Mouse (Mus musculus): ENCODE data around the gene Pcp4l1. TPM values are rescaled to one million over a fixed set of nuclear protein-coding genes. Genes with fewer than 3 reads are reported as not detected.
A peak's percentile ranks its signal among the peaks of the same experiment; 100 is the strongest.
"Not testable (repeated sequence)": the region's sequence is repeated elsewhere in the genome, so short reads cannot be mapped to it uniquely, and the experiment has no call there.

The Pcp4l1 gene
- total RNA-seq (2022): 10 to 100 TPM; 42.4 to 47.5 (median 44.4) TPM

DNA sequence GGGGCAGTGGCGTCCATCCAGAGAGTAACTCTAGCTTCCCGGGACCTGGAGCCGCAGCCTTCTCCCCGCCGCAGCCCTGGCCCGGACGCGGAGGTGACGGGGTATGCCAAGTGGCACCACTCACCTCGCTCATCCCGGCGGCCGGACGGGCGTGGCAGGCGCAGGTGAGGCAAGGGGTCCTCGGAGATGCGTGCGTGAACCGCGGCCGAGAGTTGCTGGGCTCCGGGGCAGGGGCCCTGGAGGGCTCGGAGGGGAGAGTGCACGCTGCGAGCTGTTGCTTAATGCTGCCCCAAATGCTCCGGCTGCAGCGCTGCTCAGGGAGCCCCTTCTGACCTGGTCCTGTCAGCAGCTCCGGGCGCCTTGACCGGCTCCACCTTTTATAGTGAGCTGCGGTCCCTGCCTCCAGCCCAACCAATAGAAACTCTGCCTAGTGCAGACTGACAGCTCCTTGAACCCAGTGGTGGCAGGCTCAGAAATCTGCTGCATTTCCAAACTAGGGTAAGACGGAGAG lies at the start of gene Pcp4l1:
Gene Pcp4l1 (minus strand): TSS at position 382 of the 511 bp plus-strand sequence.
- DNase-seq (ENCODE audit: low spot score in 2 of 2): peak; percentile 25 to 34

DNA sequence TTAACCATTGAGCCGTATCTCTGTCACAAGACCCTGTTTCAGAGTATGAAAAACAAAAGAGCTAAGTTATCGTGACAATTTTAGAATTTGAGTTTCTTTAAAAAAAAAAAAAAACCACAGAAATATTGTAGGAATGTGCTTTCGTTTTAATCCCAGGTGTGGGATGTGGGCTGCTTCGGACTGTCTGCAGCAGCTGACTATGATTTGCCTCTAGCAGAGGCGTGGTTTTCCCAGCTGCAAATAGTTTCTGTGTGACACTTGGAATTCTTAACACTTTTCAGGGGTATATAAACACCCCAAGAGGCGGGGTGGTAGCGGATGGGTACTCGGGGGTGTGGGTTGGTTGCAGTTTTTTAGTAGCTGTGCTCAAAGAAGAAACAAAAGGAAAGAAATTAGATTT lies 49.3 kb upstream of the Pcp4l1 start:
- no peak for DNase-seq (ENCODE audit: low spot score in 2 of 2)

DNA sequence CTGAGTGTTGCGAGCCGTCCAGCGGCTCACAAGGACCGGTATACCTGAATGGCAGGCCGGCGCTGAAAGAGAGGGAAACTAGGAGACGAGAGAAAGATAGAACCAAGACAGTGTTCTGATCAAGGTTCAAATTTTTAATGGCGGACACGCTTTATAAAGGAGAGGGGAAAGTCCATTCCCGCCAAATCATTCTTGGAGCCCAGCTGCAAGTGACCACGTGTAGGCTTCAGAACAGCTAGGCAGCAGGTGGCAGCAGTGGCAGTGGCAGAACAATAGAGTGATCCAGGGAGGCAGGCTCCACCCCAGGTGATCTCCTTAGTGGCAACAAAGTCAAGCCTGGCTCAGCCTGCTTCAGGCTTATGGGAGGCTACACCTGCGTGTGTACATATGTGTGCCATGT lies 45.9 kb upstream of the Pcp4l1 start:
- not testable (repeated sequence) for DNase-seq (ENCODE audit: low spot score in 2 of 2)

DNA sequence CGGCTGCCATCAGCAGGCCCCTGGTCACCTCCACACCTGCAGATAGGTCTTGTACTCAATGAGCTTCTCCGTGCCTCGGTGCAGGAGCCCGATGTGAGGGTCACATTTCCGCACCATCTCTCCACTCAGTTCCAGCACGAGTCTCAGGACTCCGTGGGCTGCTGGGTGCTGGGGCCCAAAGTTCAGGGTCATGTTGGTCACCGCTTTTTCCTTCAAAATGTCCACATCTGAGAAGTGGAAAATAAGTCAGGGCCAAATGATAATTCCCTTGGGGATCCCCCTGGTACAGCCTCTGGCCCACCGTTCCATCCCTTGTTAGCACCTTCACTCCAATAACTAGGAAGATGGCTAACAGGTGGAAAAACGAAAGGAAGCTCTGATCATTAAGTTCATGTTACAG lies 44.8 kb upstream of the Pcp4l1 start:
- no peak for DNase-seq (ENCODE audit: low spot score in 2 of 2)

DNA sequence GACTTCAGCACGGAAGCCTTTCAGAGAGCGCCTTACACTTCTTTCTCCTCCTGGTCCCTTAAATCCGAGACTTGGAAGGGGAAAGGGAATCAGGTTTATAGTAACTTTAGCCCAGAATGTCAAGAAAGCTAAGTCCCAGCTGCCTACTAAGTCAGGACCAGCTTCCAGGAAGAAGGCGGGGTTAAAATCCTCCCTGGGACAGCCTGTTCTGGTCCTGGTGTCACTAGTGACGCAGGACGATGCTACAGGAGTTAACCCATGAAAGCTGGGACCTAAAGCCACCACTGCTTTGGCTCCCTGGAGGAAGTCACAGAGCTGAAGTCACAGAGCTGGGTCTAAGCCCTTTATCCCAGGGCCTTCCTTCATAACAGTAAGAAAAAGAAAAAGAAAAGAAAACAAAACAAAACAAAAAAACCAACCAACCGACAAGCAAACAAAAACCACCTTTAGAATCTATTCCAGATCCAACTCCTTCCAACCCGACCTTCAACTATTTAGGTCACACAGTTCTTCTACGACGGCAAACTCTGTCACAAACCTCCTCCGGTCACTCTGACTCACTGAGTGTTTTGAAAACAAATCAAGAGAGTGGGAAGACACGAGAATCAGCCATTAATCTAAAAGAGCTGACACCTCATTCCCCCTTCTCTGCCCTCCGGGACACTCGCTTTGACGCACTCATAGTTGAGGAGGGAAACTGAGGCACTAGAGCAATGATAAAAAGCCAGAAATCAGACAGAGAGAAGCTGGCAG lies 44.1 kb upstream of the Pcp4l1 start:
- no peak for DNase-seq (ENCODE audit: low spot score in 2 of 2)

DNA sequence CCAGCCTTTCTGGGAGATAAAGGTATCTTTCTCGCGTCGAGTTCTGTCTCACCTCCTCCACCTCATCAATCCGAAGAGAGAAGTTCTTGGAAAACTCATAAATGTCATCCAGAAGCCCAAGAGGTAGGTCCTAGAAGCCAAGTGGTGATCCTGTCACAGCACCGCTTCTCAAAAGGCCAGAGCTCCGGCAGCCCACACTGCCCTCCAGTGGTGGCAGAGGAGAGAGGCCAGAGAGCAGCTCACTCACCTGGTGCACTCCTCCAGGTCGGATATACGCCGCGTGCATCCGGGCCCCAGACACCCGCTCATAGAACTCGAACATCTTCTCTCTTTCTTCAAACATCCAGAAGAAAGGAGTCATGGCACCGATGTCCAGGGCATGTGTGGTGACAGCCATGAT lies 42.4 kb upstream of the Pcp4l1 start:
- DNase-seq (ENCODE audit: low spot score in 2 of 2): no peak

DNA sequence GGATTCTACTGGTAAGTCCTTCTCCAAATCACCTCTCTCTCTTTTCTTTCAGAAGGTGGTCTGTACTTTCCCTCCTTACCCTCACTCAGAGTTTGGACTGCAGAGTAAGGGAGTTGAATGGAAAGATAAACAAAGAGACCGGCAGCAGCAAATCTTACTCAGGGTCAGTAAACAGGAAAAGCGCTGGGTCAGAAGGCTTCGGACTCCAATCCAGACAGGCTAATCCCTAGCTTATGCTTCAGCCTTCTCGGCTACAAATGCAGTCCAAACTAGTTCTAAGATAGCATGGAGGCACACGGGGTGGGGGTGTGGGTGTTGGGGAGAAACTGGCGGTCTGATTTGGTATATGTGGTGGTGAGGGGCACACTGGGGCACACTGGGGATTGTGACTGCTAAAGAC lies 41.4 kb upstream of the Pcp4l1 start:
- no peak for DNase-seq (ENCODE audit: low spot score in 2 of 2)

DNA sequence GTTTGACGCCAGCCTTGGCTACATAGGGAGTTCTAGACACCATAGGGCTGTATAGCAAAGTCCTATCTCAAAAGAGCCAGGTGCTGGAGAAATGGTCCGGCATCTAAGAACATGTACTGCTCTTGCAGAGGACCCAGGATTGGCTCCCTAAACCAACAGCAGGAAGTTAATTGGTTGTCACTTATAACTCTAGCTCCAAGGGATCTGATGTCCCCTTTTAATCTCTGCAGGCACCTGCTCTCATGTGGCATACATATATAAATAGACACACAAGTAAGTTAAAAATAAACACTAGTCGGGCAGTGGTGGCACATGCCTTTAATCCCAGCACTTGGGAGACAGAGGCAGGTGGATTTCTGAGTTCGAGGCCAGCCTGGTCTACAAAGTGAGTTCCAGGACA lies 39.7 kb upstream of the Pcp4l1 start:
- no peak for DNase-seq (ENCODE audit: low spot score in 2 of 2)

DNA sequence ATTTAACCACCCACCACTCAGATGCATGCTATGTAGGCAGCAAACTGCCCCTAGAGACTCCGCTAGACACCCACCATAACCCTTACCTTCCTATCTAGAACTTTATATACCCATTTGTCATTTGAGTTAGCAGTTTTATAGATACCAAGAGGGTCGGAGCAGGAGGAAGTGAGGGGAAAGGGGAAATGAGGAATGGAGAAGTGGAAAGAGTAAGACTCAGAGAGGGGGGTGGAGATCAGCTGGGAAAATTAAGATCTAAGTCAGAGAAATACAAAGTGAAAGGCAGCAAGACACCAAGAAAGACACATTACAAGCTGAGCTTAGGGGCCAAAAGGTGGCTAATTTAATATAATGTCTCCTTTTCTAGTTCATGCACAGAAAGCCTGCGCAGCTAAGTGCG lies 38.5 kb upstream of the Pcp4l1 start:
- no peak for DNase-seq (ENCODE audit: low spot score in 2 of 2)

DNA sequence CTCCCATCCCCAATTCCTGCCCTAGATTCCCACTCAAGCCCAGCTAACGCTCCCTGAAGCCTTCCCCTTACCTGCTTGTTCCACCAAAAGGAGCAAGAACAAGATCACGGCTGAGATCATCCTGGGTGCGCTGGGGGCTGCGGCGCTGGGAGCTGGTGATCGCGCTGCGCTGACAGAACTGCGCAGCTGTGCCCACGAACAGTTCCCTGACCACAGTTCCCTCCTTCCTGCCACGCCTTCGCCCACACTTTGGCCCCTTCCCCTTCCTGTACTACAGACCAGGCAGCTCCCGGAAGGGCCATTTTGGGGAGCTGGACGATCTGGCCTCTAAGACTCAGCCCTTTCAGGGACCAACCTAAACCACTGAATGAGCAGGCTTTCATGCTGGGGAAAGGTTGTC lies 38.1 kb upstream of the Pcp4l1 start, which contains the start of gene Fcer1g:
Gene Fcer1g (minus strand): TSS at position 240 of the 400 bp plus-strand sequence.
- DNase-seq (ENCODE audit: low spot score in 2 of 2): no peak

DNA sequence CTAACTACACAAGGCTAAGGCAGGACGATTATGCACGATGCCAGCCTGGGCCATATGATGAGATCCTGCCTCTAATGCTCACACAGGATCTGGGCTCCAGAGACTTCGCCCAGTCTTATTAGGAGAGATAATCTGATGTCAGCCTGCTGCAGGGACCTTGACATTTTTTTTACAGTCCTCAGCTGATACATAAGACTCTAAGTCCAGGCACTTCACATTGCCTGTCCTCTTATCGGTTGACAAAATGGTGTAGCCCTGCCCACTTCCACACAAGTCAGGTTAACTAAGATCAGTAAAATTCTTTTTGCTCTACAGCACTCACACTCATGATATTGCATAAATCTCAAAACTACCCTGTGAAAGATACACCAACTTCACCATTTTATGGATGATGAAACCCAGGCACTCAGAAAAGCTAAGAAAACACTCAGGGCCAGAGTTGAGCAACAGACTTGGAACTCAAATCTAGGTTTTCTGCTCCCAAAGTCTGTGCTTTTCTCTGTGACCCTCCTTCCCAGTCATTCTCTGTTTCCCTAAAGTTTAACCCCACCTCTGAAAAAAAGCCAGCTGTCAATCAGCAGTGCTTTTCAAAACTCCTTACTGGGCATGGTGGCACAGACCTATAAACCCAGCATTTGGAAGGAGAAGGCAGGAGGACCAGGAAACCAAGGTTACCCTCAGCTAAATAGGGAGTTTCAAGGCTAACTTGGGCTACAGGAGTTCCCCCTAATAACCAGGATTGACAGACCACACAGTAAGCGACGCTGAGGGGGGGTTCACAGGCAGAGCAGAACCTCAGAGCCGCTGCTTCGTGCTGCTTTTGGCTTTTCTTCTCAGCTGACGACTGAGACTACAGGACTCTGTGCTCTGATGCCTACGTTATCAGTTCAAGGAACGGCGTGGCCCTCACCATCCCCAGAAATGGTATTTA lies 37.0 kb upstream of the Pcp4l1 start:
- no peak for DNase-seq (ENCODE audit: low spot score in 2 of 2)

DNA sequence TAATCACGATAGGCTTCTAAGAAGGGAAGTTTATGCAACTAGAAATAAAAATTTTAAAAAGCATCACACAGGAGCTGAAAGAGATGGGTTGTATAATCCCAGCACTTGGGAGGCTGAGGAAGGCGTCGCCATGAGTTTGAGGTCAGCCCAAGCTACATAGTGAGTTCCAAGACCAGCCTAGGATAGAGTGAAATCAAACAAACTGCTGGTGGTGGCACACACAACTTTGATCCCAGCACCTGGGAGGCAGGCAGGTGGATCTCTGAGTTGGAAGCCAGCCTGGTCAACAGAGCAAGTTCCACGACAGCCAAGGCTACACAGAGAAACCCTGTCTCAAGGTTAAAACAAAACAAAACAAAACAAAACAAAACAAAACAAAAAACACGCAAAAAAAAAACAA lies 36.3 kb upstream of the Pcp4l1 start:
- no peak for DNase-seq (ENCODE audit: low spot score in 2 of 2)

DNA sequence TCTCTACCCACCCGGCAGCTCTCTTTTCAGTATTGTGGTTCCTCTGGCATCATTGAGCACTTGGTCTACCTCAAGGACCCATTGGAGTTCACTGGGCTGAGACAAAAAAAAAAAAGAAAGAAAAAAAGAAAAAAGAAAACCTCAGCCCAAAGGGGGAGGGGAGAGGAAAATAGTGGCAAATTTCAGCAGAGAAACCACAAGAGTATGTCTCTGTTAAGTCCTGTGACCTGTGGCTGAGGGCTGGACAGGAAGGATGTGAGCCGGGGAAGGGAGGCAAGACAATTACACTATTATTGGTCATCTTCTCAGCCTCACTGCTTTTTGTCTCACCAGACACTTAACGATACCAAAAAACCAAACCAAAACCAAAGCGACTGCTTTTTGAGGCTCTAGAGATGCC lies 35.8 kb upstream of the Pcp4l1 start:
- no peak for DNase-seq (ENCODE audit: low spot score in 2 of 2)

DNA sequence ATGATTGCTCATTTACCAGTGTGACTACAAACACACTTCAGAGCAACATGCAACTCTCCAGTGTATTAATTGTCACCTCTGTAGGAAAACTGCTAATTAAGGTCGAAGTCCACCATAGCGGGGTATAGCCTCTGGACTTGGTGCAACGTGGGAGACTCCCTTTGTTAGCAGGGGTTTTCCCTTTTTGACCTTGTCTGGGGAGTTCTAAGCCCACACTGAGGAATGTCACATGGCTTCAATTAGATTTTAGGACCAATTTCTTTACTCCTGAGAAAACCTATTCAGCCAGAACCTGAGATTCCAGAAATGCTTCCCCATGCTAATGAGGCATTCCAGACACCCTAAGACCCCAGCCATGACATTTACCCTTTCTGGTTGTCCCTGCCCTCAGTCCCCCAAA lies 34.1 kb upstream of the Pcp4l1 start:
- DNase-seq (ENCODE audit: low spot score in 2 of 2): no peak

DNA sequence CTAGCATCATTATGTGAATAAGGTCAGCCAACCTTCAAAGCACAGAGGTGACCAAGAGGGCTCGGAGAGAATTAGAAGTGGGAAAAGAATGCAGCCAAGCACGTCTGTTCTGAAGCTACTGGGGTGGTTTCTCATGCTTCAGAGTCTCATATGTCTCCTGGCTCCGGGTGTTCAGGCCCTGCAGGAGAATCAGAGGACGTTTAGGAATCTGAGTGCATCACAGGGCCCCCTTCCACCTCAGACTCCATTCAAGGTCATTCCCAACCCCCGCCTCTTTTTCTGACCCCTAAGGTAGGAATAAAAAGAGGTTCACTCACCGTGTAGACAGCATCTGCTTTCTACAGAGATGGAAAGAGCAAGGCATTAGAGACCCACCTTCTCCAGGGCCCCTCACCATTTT lies 33.7 kb upstream of the Pcp4l1 start:
- no peak for DNase-seq (ENCODE audit: low spot score in 2 of 2)

DNA sequence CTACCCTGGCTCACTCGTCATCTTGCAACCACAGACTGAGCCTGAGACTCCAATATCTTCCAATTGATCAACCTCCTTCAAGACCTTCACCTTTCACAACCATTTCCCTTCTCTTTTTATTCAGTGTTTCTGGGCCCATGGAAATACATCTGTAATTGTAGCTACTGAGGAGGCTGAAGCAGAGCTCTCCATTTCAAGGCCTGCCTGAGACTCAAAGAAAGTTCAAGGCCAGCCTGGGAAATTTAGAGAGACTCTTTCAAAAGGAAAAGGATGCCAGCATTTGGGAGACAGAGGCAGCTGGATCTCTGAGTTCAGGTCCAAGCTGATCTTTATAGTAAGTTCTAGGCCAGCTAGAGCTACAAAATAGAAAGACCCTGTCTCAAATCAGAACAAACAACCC lies 31.8 kb upstream of the Pcp4l1 start:
- no peak for DNase-seq (ENCODE audit: low spot score in 2 of 2)

DNA sequence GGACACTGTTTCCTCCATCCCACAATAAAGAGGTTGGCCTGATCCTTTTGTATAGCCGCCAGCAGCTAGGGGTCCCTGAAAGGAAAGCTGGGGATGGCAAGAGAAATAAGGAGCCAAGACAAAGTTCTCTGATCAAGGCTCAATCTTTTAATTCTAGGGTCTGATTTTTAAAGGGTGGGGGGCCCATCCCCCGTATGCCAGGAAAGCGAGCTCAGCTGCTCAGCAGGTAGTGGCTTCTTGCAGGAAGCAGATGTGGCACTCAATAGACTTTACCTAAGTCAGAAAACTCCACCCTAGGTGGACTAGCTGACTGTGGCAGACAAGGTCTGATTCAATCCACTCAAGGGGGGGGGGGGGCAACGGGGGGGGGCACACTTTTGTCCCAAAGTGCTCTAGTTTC lies 30.7 kb upstream of the Pcp4l1 start:
- DNase-seq (ENCODE audit: low spot score in 2 of 2): no peak

DNA sequence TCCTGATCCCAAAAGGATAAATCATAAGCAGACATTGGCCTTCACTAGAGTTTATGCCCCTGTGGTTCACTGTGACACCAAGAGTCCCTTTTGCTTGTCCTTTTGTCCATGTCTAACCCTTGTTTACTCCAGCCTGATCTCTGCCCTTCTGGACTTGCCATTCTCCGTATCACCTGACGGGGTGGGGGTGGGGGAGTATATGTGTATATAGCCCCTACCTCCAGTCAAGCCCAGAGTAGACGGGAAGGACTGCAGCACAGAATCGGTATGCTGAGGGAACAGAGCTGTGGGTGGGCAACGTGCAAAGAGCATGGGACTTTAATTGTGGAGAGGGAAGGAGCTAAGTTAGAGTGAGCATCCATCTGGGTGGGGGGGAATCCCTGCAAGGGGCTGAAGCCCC lies 28.8 kb upstream of the Pcp4l1 start, which contains the start of gene Apoa2:
Gene Apoa2 (plus strand): TSS at position 198 of the 400 bp plus-strand sequence.
- DNase-seq (ENCODE audit: low spot score in 2 of 2): no peak

DNA sequence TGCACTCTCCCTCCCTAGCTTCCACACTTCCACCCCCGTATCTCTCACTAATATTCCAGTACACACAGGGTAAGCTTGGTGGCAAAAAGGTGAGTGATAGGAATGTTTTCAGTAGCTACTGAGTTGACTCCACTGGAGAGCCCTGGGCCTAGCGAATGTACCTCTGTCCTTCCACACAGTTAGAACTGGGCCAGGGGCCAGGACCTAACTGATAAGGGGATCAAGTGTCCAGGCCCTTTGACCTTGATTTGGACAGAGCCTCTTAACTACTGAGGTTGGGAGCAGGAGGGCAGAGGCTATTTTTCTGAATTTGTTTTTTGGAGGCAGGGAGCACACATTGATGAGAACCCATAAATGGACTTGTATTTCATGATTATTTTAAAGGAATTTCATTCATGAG lies 27.7 kb upstream of the Pcp4l1 start:
- no peak for DNase-seq (ENCODE audit: low spot score in 2 of 2)

DNA sequence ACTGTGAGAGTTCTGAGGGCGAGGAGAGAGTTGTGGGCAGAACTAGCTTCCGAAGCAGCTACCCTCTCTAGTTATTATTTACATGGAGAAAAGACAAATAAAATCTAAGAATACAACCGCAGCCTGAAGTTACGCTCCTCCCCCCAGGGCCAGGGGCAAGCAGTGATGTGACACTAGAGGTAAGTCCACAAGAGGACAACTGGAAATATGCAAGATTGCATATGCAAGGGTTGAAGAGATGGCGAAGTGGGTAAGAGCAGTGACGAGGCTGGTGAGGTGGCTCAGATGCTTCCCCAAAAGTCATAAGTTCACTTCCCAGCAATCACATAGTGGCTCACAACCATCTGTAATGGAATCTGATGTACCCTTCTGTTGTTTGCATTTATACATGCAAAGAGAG lies 27.1 kb upstream of the Pcp4l1 start:
- DNase-seq (ENCODE audit: low spot score in 2 of 2): no peak

DNA sequence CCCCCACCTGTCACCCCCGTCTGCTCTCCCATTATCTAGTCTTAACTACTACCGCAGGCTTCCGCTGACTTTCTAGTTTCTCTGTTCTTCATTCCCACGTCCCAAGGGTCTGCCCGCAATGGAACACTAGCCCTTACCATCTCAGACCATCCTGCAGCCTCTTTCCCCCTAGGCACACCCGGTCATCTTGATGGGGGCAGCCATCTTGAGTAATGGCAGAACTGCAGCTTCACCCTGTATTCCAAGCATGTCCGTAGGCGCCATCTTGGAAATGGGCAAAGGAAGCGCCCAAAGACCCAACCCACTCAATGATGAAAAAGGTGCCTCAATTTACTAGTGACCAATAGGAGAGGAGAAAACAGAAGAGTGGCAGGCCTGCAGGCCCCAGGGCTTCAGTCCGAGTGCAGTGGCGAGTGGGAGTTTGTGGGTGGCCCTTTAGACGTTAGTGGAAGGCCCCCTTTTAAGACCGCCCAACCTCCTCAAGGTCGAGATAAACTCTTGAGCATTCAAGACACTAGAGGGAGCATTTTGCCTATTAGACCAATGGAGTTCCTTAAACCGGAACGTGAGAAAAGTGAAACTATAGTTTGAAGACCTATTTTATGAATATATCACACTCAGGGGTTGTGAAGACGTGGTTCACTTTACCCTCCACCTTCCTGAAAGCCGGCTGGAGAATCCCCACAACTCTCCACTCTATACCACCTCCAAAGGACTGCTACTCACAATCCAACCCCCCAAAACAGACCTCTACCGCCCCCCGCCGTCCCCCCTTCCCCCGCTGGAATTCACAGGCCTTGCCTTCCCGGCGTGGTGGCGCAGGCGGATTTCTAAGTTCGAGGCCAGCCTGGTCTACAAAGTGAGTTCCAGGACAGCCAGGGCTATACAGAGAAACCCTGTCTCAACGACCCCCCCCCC lies 26.4 kb upstream of the Pcp4l1 start, which contains the start of gene Tomm40l:
Gene Tomm40l (minus strand): TSS at position 277 of the 918 bp plus-strand sequence.
- DNase-seq (ENCODE audit: low spot score in 2 of 2): peak; percentile 97 to 99
